Mouse (Mus musculus): Measurements from ENCODE around the gene Pgbd5.

Gene Pgbd5

DNA sequence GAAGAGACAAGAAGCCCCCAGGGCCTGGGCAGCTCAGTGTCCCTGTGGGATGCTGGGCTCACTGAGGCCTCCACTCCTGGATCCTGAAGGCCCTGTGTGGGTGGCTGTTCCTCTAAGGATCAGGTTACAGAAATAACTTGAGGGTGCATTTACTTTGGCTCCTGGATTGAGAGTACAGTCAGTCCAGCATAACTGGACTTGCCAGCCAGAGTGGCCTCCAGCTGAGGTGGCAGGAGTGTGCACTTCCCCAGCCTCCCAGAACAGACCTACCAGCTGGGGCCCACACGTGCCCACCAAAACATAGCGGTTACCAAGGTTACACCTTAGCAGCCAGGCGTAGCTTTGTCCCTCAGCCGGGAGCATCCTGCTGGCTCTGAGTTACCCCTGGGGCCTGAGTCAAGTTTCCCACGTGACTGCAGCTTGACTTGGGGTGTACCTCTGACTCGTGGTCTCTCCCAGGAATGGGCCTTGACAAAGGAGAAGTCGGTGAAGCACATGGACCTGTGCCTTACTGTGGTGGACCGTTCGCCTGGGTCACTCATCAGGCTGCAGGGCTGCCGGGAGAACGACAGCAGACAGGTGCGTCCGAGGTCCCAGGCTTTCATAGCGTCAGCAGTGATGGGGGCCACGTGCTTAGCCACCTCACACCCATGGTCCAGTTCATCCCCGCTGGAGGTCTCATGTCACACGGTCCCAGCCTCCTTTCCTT, 98.9 kb downstream of the Pgbd5 start:
- no peak for DNase-seq

DNA sequence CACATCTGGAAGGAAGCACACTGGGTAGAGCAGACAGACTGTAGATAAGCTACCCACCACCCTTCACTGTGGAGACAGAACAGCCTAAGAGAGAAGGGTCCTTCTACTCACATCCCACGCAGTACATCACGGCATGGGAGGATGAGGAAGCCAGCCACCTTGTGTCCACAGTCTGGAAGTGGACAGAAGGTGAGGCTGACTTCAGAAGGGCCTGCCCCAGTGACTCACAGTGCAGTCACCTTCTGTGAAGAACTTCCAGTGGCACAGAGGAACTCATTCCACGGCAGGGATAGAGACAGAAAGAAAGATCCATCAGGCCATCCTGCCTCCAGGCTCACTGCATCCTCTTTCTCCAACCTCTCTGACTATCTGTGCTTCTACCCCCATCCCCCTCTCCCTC, 99.7 kb downstream of the Pgbd5 start:
- DNase-seq, result no peak

DNA sequence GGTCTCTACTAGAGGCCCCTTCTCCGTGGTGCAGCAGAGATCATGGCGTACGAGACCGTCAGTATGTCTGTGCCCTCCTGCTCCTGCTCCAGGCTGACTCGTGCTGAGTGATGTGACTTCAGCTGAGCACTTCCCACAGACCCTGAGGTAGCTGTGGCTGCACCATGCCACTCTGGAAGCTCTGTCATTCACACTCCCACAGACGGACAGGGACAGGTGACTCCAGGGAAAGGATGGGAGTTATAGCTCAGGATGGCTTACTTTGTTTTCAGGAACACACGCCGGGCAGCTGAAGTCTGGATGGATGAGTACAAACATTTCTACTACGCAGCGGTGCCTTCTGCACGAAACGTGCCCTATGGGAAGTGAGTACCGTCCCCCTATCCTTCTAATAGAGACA, 103.2 kb downstream of the Pgbd5 start:
- no peak for DNase-seq

- no peak for DNase-seq
These were observed 107.8 kb downstream of the Pgbd5 start for GRCm38 (mm10) chr8:124331706-124332105.

GRCm38 (mm10) chr8:124331094-124331493, 108.4 kb downstream of the Pgbd5 start:
- no peak for DNase-seq

DNA sequence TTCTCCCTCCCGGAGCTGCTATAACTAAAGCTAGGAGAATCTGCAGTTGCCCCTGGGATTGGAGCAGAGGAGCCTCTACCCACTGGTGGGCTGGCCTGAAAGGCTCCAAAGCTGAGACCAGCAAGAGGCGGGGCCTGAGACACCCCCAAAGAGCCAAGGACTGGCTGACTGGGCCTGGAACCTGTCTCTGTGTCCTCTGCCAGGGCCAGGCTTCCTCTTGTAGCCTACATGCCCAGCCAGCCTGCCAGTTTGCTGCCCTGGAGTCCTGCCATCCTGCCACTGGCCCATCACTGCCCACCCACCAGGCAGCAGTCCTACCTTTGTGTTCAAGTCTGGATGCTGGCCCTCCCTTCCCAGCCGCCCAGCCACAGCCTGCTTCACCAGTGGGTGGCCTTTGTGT, 109.0 kb downstream of the Pgbd5 start:
- no peak for DNase-seq

- DNase-seq, result no peak
These were observed 109.8 kb downstream of the Pgbd5 start for GRCm38 (mm10) chr8:124329690-124330089.

DNA sequence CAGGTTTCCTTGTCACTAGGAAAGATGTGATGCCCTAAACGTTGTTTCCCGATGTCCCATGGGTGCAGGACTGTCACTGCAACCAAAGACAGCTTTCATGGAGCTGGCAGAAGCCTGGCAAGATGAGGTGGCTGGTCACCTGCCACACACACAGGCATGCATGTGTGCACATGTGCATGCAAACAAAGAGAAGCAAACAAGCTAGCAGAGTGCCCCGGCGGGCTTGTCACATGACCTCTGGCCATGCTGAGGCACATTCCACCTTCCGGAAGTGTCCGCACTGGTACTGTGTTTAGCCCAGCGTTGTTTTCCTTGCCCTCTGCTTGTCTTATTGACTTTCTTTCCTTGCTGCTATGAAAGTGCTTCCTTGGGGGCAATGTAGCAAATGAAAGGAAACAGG, 111.2 kb downstream of the Pgbd5 start:
- no peak for DNase-seq

DNA sequence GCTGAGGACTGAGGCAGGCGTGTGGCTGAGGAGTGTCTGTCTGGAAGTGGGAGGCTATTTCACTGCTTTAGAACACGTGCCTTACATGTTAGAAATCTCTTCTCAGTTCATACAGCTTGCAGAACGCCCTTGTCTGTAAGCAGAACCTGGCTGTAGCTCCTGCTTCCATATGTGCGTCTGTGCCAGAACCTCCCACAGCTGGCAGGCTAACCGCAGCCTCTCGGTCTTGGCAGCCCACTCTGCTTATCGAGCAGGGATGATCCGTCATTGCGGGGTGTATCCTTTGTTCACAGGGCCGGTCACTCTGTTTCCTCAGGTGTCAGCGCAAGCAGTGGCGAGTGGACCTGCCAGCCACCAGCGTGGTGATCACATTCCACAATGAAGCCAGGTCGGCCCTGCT, 116.1 kb downstream of the Pgbd5 start:
- no peak for DNase-seq

GRCm38 (mm10) chr8:124321227-124321840, 118.1 kb downstream of the Pgbd5 start:
- no peak for DNase-seq

- DNase-seq, result no peak
These were observed 120.2 kb downstream of the Pgbd5 start for GRCm38 (mm10) chr8:124319316-124319652.
